Mouse (Mus musculus) mouse trophoblast stem cell (cell line): ENCODE results near the gene Gm3138.
"Not testable (repeated sequence)": the region's sequence is repeated elsewhere in the genome, so short reads cannot be mapped to it uniquely, and the experiment has no call there.

Source experiments
- in situ Hi-C, 2 experiments: fragments of 300-500 bp; cut with MseI, MboI; formaldehyde crosslinking; loops; 2 replicates in 1 of 2; 3 replicates in 1 of 2; pipeline ENCODE4 v1.15.1; 2025

Gene Gm3138

GRCm38 (mm10) chr14:4249331-4249730 lies at the start of gene Gm3138:
TSS of gene Gm3138 (plus strand) at chr14:4249631.
- in situ Hi-C loops, result not testable (repeated sequence)

GRCm38 (mm10) chr14:4269238-4269950 lies 20.0 kb downstream of the Gm3138 start:
- in situ Hi-C loops, result not testable (repeated sequence)

- in situ Hi-C loops, result not testable (repeated sequence)
Observed at GRCm38 (mm10) chr14:4279828-4280227, 30.4 kb downstream of the Gm3138 start.
